Mouse (Mus musculus) midbrain, embryonic 12.5 days (tissue): ENCODE results near the gene Fbxo9. TPM values are rescaled to one million over a fixed set of nuclear protein-coding genes. Genes with fewer than 3 reads are reported as not detected.

Experiments
- polyA plus RNA-seq: library from polyadenylated mRNA; unstranded; fragments of >200 nt; fragmentation: Nextera tagmentation; extraction: Ambion mirVana; gene quantifications from 2 replicates; pipeline ENCODE4 v1.2.1, GENCODE M21; 2016

Fbxo9 gene
- polyA plus RNA-seq, 1 experiment from 2014 or later, result 34.7 TPM

Other genes starting within 250 kb of the Fbxo9 start
- 67.0 and 69.3 TPM in 2 replicates for gene Elovl5, start 191.7 kb downstream of the Fbxo9 start, polyA plus RNA-seq
- gene Gcm1, start 57.1 kb downstream of the Fbxo9 start, polyA plus RNA-seq, result 0.10 and 0.14 TPM in 2 replicates
- 40.1 and 43.3 TPM in 2 replicates for gene Ick, start 127 bp upstream of the Fbxo9 start, polyA plus RNA-seq
- 20.3 and 24.3 TPM in 2 replicates for gene Gsta4, start 73.7 kb upstream of the Fbxo9 start, polyA plus RNA-seq
- not detected in 2 replicates for gene Gsta1, start 121.6 kb upstream of the Fbxo9 start, polyA plus RNA-seq
- not detected in 2 replicates for gene Gm3776, start 148.1 kb upstream of the Fbxo9 start, polyA plus RNA-seq
- gene Gm10639, start 180.9 kb upstream of the Fbxo9 start, polyA plus RNA-seq, result not detected in 2 replicates
- gene Omt2a, start 205.7 kb upstream of the Fbxo9 start, polyA plus RNA-seq, result not detected in 2 replicates
- gene Omt2b, start 218.5 kb upstream of the Fbxo9 start, polyA plus RNA-seq, result not detected in 2 replicates
- not detected in 2 replicates for gene Gsta2, start 246.7 kb upstream of the Fbxo9 start, polyA plus RNA-seq